Comparison of ENCODE assay signal across 10 mouse cellular contexts in genomic region chr7:75715939-75716338, GRCm38 (mm10).
A peak's percentile ranks its signal among the peaks of the same experiment; 100 is the strongest.
DNase-seq lines count a peak whose midpoint lies in the region; ATAC-seq and TF ChIP-seq lines count a peak whose summit lies in the region.
"Had no signal": no experiment of that assay in that cellular context is flagged by ENCODE, and none has a peak within 500 bp of the region (broad histone marks: within the 10 kb centered on the region; RNA-seq: fewer than 3 reads in every experiment).

No protein-coding gene starts in this region.

- H3K4me2 ChIP-seq in kidney, embryonic 15.5 days = no peak overlapping the region
- H3K4me2 ChIP-seq in heart, embryonic 14.5 days (ENCODE audit: low read length) = peak overlapping the region; percentile 23; the same call in 1 of the 2 replicates
- no peak overlapping the region for H3K4me2 ChIP-seq in forebrain, postnatal 0 days (ENCODE audit: low read depth)

- 42% methylated on average over 4 of the region's 4 CpGs for WGBS in kidney, embryonic 15.5 days
- WGBS in heart, embryonic 14.5 days = 9% methylated on average over 4 of the region's 4 CpGs
- 93% methylated on average over 4 of the region's 4 CpGs for WGBS in forebrain, postnatal 0 days

- peaks cover 43% of the 10 kb centered on the region for H3K36me3 ChIP-seq in kidney, embryonic 15.5 days
- peaks cover 51% of the 10 kb centered on the region for H3K36me3 ChIP-seq in heart, embryonic 14.5 days (ENCODE audit: control insufficient read depth, insufficient read depth, low read length)
- no peaks in the 10 kb centered on the region for H3K36me3 ChIP-seq in forebrain, postnatal 0 days (ENCODE audit: insufficient read depth)

- TF ChIP-seq CTCF in forebrain, postnatal 0 days (IDR thresholded peaks at IDR 0.05; ENCODE audit: low read depth) = no peak

- no peak overlapping the region for H3K27ac ChIP-seq in kidney, embryonic 15.5 days
- H3K27ac ChIP-seq in brown adipose tissue, adult 24 weeks (replicated peaks; ENCODE audit: low read depth, low read length) = peak overlapping the region; percentile 97
- H3K27ac ChIP-seq in heart, embryonic 14.5 days (replicated peaks in 1 of 2; ENCODE audit: control insufficient read depth in 1 of 2, insufficient read depth in 1 of 2, low read depth in 2 of 2, low read length in 2 of 2) = peak overlapping the region; percentile 90 to 98
- no peak overlapping the region for H3K27ac ChIP-seq in forebrain, postnatal 0 days (ENCODE audit: low read depth, low read length)

- ATAC-seq in kidney, embryonic 15.5 days (replicated peaks; ENCODE audit: low FRiP score) = no peak
- peak; percentile 54; the same call in 1 of the 2 replicates for ATAC-seq in heart, embryonic 14.5 days (ENCODE audit: insufficient number of reproducible peaks, insufficient read depth, low FRiP score, low read depth)
- no peak for ATAC-seq in forebrain, postnatal 0 days

- no peak overlapping the region for H3K9ac ChIP-seq in kidney, embryonic 15.5 days
- peak overlapping the region; percentile 34; the same call in 1 of the 2 replicates for H3K9ac ChIP-seq in heart, embryonic 14.5 days (ENCODE audit: low read length)
- H3K9ac ChIP-seq in forebrain, postnatal 0 days = no peak overlapping the region

- peak; percentile 55 for DNase-seq in kidney, adult 11 months
- DNase-seq in lung, postnatal 10 days = peak; percentile 44
- no peak for DNase-seq in yolk sac, embryonic 10.5 days (ENCODE audit: low spot score)
- no peak for DNase-seq in forebrain, postnatal 0 days
- DNase-seq in frontal cortex, adult 2 months (ENCODE audit: extremely low spot score in 1 of 2, low spot score in 1 of 2) = no peak
- DNase-seq: cerebellum, postnatal 25 days; layer of hippocampus, adult 9-11 months had no signal

- no peaks in the 10 kb centered on the region for H3K27me3 ChIP-seq in kidney, embryonic 15.5 days
- H3K27me3 ChIP-seq in heart, embryonic 14.5 days (ENCODE audit: control insufficient read depth, insufficient read depth, low read length) = no peaks in the 10 kb centered on the region
- H3K27me3 ChIP-seq in forebrain, postnatal 0 days (ENCODE audit: insufficient read depth, low read length) = no peaks in the 10 kb centered on the region

- no peaks in the 10 kb centered on the region for H3K9me3 ChIP-seq in kidney, embryonic 15.5 days (replicated peaks)
- no peaks in the 10 kb centered on the region for H3K9me3 ChIP-seq in heart, embryonic 14.5 days (ENCODE audit: control insufficient read depth, low read length)
- no peaks in the 10 kb centered on the region for H3K9me3 ChIP-seq in forebrain, postnatal 0 days (ENCODE audit: low read length)

- H3K4me1 ChIP-seq in kidney, embryonic 15.5 days = no peaks in the 10 kb centered on the region
- H3K4me1 ChIP-seq in brown adipose tissue, adult 24 weeks (ENCODE audit: control insufficient read depth, insufficient read depth, insufficient read length, low read length) = peaks cover 12% of the 10 kb centered on the region
- H3K4me1 ChIP-seq in heart, embryonic 14.5 days (ENCODE audit: control insufficient read depth in 2 of 2, insufficient read depth in 2 of 2, low read length in 2 of 2) = peaks cover 4 to 36% of the 10 kb centered on the region in 2 experiments
- no peaks in the 10 kb centered on the region for H3K4me1 ChIP-seq in forebrain, postnatal 0 days (ENCODE audit: insufficient read depth)

- no peak overlapping the region for H3K4me3 ChIP-seq in kidney, embryonic 15.5 days (replicated peaks)
- no peak overlapping the region for H3K4me3 ChIP-seq in brown adipose tissue, adult 24 weeks (ENCODE audit: insufficient read depth, low read depth, low read length)
- H3K4me3 ChIP-seq in heart, embryonic 14.5 days (ENCODE audit: control insufficient read depth in 1 of 2, insufficient read depth in 1 of 2, low read depth in 1 of 2, low read length in 2 of 2) = no peak overlapping the region
- H3K4me3 ChIP-seq in forebrain, postnatal 0 days (ENCODE audit: low read depth, low read length) = no peak overlapping the region

Comparison
In these comparisons a context has a peak if more than half of its experiments do, and no peak if none do; other contexts are left out.
1. DNase-seq: peak in kidney, adult 11 months (single experiment) and lung, postnatal 10 days (single experiment); none in yolk sac, embryonic 10.5 days (single experiment), forebrain, postnatal 0 days (single experiment) and frontal cortex, adult 2 months (0 of 2).
2. H3K27ac ChIP-seq: peak in brown adipose tissue, adult 24 weeks (single experiment) and heart, embryonic 14.5 days (2 of 2); none in kidney, embryonic 15.5 days (single experiment) and forebrain, postnatal 0 days (single experiment).